Mouse (Mus musculus) heart, postnatal 0 days (tissue): ENCODE results near the gene Isyna1. TPM values are rescaled to one million over a fixed set of nuclear protein-coding genes. Genes with fewer than 3 reads are reported as not detected.

ENCODE experiments used
- ATAC-seq: fragments of 200-750 bp; cut with Nextera tagmentation; 2 replicates; pipeline ENCODE4 v1.8.0; 2017; ENCODE audit warnings: low read depth, moderate number of reproducible peaks, moderate library complexity; ENCODE audit not compliant: insufficient read depth
- DNase-seq: peaks from one replicate; pipeline ENCODE4 v3.0.0-alpha.2; 2016; ENCODE audit warnings: low spot score
- H3K27ac ChIP-seq: fragments of 300-500 bp; sonication (generic); 2 replicates; pipeline ENCODE4 v1.5.1; 2014; ENCODE audit warnings: low read depth, mild to moderate bottlenecking
- H3K27me3 ChIP-seq: fragments of 300-500 bp; sonication (generic); 2 replicates; pipeline ENCODE4 v1.6.1; 2014; ENCODE audit warnings: low read length, mixed read lengths; ENCODE audit not compliant: control insufficient read depth, insufficient read depth
- H3K36me3 ChIP-seq: fragments of 300-500 bp; sonication (generic); replicated peaks from 2 replicates; pipeline ENCODE4 v1.6.1; 2014; ENCODE audit warnings: low read length, mixed read lengths; ENCODE audit not compliant: control insufficient read depth, insufficient read depth
- H3K4me1 ChIP-seq: fragments of 300-500 bp; sonication (generic); 2 replicates; pipeline ENCODE4 v1.6.1; 2014; ENCODE audit warnings: antibody characterized with exemption; ENCODE audit not compliant: control insufficient read depth, insufficient read depth
- H3K4me2 ChIP-seq: fragments of 300-500 bp; sonication (generic); 2 replicates; pipeline ENCODE4 v1.6.1; 2014; ENCODE audit warnings: low read depth, mild to moderate bottlenecking, low read length, moderate library complexity
- H3K4me3 ChIP-seq: fragments of 300-500 bp; sonication (generic); 2 replicates; pipeline ENCODE4 v1.5.1; 2014; ENCODE audit warnings: low read depth, low read length
- H3K9ac ChIP-seq: fragments of 300-500 bp; sonication (generic); replicated peaks from 2 replicates; pipeline ENCODE4 v1.6.1; 2014; ENCODE audit warnings: low read depth, low read length, mixed read lengths
- H3K9me3 ChIP-seq: fragments of 300-500 bp; sonication (generic); replicated peaks from 2 replicates; pipeline ENCODE4 v1.6.1; 2016; ENCODE audit warnings: low read length; ENCODE audit not compliant: control insufficient read depth
- CTCF ChIP-seq: IDR thresholded peaks from 2 replicates; pipeline ENCODE4 v1.5.1; 2016; ENCODE audit warnings: antibody characterized with exemption, control low read depth, low read depth
- EP300 ChIP-seq: IDR thresholded peaks from 2 replicates; pipeline ENCODE4 v1.6.1; 2016; ENCODE audit warnings: antibody characterized with exemption, low read depth
- WGBS: fragments of 180-500 bp; shearing (Covaris S2); extraction: QIAGEN DNeasy Blood & Tissue Kit; methylation state at CpG from one replicate; pipeline ENCODE4 v1.1.7; 2014; 5-methylcytosine and 5-hydroxymethylcytosine counted together
- polyA plus RNA-seq: library from polyadenylated mRNA; unstranded; fragments of >200 nt; fragmentation: Nextera tagmentation; extraction: Ambion mirVana; gene quantifications from 2 replicates; pipeline ENCODE4 v1.2.1, GENCODE M21; 2015
- total RNA-seq: library from RNA; depleted of rRNA; stranded (reverse); fragments of >200 nt; gene quantifications from 2 replicates; pipeline ENCODE4 v1.2.3, GENCODE M21; 2014; ENCODE audit warnings: low replicate concordance

The Isyna1 gene
- total and polyA plus RNA-seq, 2 experiments from 2014 or later: 53.3 to 111 TPM

DNA sequence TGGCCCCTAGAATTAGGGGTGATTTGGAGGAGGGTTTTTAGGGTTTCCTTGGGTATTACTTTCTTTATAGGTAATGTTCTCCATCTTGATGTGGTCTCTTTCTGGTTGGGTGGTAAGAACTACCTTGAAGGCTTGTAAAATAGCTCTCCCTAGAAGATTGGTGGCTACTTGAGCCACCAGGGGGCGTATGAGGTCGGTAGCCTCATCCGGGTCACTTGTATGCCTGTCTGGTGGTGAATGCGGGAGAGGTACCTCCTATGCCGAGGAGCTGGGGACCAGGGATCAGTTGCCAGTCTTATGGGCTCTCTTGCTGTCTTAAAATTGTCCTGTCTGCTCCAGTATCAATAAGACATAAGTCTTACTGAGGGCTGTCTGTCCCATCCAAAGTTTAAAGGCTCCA is 30.9 kb downstream of the Isyna1 start:
- WGBS: 11% methylated on average over 5 of the region's 5 CpGs
- no peak overlapping the region for H3K27ac ChIP-seq
- no peaks in the 10 kb centered on the region for H3K36me3 ChIP-seq
- H3K9ac ChIP-seq: no peak overlapping the region
- no peak for ATAC-seq
- H3K9me3 ChIP-seq: no peaks in the 10 kb centered on the region
- no peak overlapping the region for H3K4me3 ChIP-seq
- 0 out of 2 replicates have a peak, but pooled peaks cover 2% of the 10 kb centered on the region for H3K4me1 ChIP-seq
- TF ChIP-seq CTCF: peak; percentile 62
- TF ChIP-seq EP300: no peak
- no peak for DNase-seq
- 0 out of 2 replicates have a peak, but pooled peaks cover 4% of the 10 kb centered on the region for H3K27me3 ChIP-seq
- no peak overlapping the region for H3K4me2 ChIP-seq

DNA sequence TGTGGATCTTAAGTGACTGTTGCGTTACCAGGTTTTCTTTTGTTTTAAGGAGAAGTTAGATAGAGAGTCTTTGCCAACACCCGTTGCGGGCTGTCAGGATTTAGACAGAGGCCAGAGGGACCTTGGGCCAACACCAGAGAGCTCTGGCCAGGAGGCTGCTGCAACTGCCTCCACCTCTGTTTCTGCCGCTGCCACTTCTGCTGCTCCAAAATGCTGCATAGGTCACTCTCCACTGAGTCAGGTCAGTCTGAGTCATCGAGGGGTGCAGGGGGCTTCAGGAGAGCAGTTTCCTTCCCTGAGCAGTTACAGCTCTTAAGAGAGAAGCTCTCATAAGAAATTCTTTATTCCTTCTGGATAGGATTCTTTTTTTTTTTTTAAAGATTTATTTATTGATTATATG is 32.9 kb downstream of the Isyna1 start:
- H3K9ac ChIP-seq: no peak overlapping the region
- ATAC-seq: no peak

DNA sequence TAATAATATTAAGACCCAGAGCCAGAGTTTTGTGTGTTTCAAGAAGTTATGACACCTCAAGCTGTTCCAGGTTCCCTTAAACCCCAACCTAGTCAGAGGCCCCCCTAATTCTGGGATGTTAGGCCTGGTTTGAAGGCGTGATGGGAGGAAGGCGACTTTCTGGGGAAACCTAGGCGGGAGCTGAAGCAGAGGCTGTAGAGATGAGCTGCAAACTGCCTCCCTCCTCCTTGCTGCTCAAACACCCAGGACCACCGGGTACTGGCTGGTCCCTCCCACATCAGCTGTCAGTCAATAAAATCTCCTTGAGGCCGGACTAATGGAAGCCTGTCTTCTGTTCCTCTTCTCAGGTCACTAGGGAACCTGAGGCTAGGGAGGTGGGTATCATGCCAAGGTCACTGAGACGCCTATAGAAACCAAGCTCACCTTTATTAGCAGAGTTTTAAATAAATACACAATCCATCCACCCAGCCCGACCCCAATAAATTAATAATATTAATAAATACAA is 34.9 kb downstream of the Isyna1 start:
- ATAC-seq: no peak
- WGBS: 59% methylated on average over 7 of the region's 7 CpGs
- H3K4me2 ChIP-seq: peak overlapping the region; percentile 62
- no peak overlapping the region for H3K9ac ChIP-seq
- H3K27ac ChIP-seq: peak overlapping the region; percentile 63; the same call in 1 of the 2 replicates
- DNase-seq: no peak
- peaks cover 25% of the 10 kb centered on the region for H3K4me1 ChIP-seq
- H3K9me3 ChIP-seq: no peaks in the 10 kb centered on the region
- peak overlapping the region; percentile 46 for H3K4me3 ChIP-seq
- H3K36me3 ChIP-seq: no peaks in the 10 kb centered on the region
- no peak for TF ChIP-seq EP300
- TF ChIP-seq CTCF: no peak
- no peaks in the 10 kb centered on the region for H3K27me3 ChIP-seq

More for the DNA sequence above, 32.9 kb downstream of the Isyna1 start:
- no peaks in the 10 kb centered on the region for H3K9me3 ChIP-seq
- H3K4me2 ChIP-seq: no peak overlapping the region
- no peak overlapping the region for H3K27ac ChIP-seq
- H3K27me3 ChIP-seq: no peaks in the 10 kb centered on the region
- 74% methylated on average over 5 of the region's 5 CpGs for WGBS
- no peak overlapping the region for H3K4me3 ChIP-seq
- peaks cover 14% of the 10 kb centered on the region for H3K4me1 ChIP-seq
- TF ChIP-seq EP300 (no peak), CTCF (no peak)
- no peaks in the 10 kb centered on the region for H3K36me3 ChIP-seq
- no peak for DNase-seq

DNA sequence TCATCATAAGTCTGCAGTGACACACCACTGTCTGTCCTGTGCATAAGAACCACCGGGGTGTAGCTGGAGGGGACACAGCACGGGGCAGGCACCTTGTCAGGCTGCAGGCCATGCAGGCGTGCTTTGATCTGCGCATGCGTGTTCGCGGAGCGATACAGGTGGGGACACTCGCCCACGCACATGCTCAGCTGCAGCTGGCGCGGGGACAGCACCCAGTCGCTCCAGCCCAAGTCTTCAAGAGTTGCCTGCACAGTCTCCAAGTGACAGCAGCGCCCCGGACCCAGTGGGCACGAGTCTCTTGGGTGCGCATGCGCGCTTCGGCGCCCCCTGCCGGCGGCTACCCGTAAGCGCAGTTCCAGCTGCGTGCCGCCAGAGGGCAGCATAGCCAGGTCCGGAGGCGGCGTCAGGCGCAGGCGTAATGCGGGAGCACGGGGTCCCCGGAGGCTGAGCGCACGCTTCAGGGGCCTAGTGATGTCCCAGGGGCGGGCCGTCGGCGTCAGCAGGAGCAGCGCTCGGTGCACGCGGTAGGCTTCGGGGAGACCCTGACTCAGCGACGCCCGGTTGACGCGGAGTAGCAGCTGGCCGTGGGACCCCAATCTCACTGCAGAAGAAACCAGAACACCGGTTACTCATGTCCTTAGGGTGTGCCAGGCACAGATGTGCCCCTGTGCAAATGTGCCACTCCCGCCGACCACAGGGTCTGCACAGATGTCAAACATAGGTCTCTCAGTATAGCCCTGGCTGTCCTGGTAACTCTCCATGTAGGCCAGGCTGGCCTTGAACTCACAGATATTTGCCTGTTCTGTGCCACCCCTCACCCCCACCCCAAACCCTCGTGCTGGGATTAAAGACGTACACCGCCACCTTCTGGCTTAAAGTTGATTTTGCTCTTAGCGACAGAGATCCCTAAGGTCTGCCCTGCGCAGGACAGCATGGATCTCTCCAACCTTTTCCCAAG is 35.7 kb downstream of the Isyna1 start:
- Histone ChIP-seq H3K36me3 (no peaks in the 10 kb centered on the region), H3K9me3 (no peaks in the 10 kb centered on the region), H3K27ac (peak overlapping the region; percentile 63), H3K4me2 (peak overlapping the region; percentile 62), H3K27me3 (no peaks in the 10 kb centered on the region), H3K4me3 (peak overlapping the region; percentile 46), H3K4me1 (peaks cover 33% of the 10 kb centered on the region), H3K9ac (peak overlapping the region; percentile 16; the same call in 1 of the 2 replicates)
- 2% methylated on average over 60 of the region's 60 CpGs for WGBS
- peak; percentile 81 for DNase-seq
- ATAC-seq: peak; percentile 82
- TF ChIP-seq CTCF (peak; percentile 100), EP300 (peak; percentile 76)

DNA sequence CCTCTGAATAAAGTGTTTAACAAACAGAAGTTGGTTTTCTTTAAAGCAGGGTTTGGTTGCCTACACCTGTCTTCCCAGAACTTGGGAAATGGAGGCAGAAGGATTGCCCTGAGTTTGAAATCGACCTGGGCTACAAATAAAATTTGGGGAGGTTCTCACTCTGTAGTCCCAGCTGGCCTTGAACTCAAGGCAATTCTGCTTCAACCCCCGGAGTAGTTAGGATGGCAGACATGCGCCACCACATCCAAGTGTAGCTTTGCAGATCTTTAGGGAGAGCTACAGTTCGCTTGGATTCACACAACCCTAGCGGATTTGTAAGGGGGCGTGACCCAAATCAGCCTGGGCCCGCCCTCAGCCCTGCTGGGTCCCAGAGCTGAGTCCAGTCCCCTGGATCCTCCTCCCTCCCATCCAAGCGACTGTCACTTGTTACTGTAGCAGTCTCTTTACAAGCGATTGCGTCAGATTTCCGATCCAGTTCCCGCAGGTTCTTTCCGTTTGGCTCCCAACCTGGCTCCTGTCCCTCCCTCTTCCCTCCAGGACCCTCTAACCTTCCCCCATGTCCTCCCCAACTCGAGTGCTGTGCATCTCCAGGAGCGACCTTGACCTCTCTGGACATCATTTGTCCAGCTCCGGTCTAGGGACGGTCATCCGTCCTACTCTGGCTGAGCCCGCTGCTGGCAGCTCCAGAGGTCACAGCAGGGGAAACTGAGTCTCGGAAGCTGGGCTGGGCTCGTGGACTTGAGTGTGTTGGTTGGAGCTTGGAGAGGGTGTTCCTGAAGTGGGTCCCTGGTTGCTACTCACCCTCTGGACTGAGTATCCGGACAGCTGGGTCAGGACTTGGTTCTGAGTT is 36.6 kb downstream of the Isyna1 start:
- WGBS: 15% methylated on average over 22 of the region's 22 CpGs

More for the DNA sequence above, 36.6 kb downstream of the Isyna1 start:
- Histone ChIP-seq H3K9me3 (no peaks in the 10 kb centered on the region), H3K27me3 (no peaks in the 10 kb centered on the region), H3K36me3 (no peaks in the 10 kb centered on the region), H3K4me3 (0 out of 2 replicates have a peak overlapping the region, but pooled peaks have one; percentile 3), H3K27ac (peak overlapping the region; percentile 62; the same call in 1 of the 2 replicates), H3K9ac (no peak overlapping the region; the same call in 1 of the 2 replicates), H3K4me1 (peaks cover 35% of the 10 kb centered on the region), H3K4me2 (peak overlapping the region; percentile 5)
- no peak for TF ChIP-seq EP300
- no peak for TF ChIP-seq CTCF
- ATAC-seq (peak; percentile 19), DNase-seq (peak; percentile 45)
